Mouse (Mus musculus) G1E (cell line): ENCODE data around the gene Rrm2. TPM values are rescaled to one million over a fixed set of nuclear protein-coding genes. Genes with fewer than 3 reads are reported as not detected.
"Not testable (repeated sequence)": the region's sequence is repeated elsewhere in the genome, so short reads cannot be mapped to it uniquely, and the experiment has no call there.

Experiments used
- ATAC-seq: 2 replicates; pipeline ENCODE4 v1.8.0; 2016; ENCODE audit warnings: mild to moderate bottlenecking; ENCODE audit not compliant: insufficient number of reproducible peaks, poor library complexity, low FRiP score, severe bottlenecking; ENCODE audit errors: extremely low read depth
- DNase-seq: peaks from one replicate; pipeline ENCODE4 v3.0.0; 2012; ENCODE audit warnings: low spot score
- H3K27me3 ChIP-seq: 2 replicates; pipeline ENCODE4 v1.6.1; 2012; ENCODE audit warnings: mild to moderate bottlenecking, low read length, inconsistent platforms; ENCODE audit not compliant: insufficient read depth
- H3K36me3 ChIP-seq: replicated peaks from 2 replicates; pipeline ENCODE3; 2012; ENCODE audit warnings: mild to moderate bottlenecking, inconsistent platforms
- H3K4me1 ChIP-seq: 2 replicates; pipeline ENCODE4 v1.6.1; 2012; ENCODE audit warnings: low read depth, low read length, inconsistent platforms, mixed read lengths; ENCODE audit not compliant: insufficient read depth
- H3K4me3 ChIP-seq: 2 replicates; pipeline ENCODE4 v1.5.1; 2012; ENCODE audit warnings: low read depth, mild to moderate bottlenecking, inconsistent platforms, low read length, moderate library complexity, mixed read lengths
- H3K9me3 ChIP-seq: replicated peaks from 2 replicates; pipeline ENCODE4 v1.6.1; 2012; ENCODE audit warnings: inconsistent platforms
- CTCF ChIP-seq: IDR thresholded peaks from 2 replicates; pipeline ENCODE4 v1.5.1; 2012; ENCODE audit warnings: low read depth, low read length, inconsistent platforms, mixed read lengths
- GATA1 ChIP-seq: IDR thresholded peaks from 2 replicates; pipeline ENCODE4 v1.6.1; 2012; ENCODE audit warnings: borderline replicate concordance, low read length, inconsistent platforms, mixed read lengths
- GATA2 ChIP-seq: IDR thresholded peaks from 2 replicates; pipeline ENCODE4 v1.6.1; 2012; ENCODE audit warnings: low read depth, low read length, inconsistent platforms, borderline replicate concordance
- POLR2AphosphoS5 ChIP-seq: IDR thresholded peaks from 2 replicates; pipeline ENCODE4 v1.6.1; 2012; ENCODE audit warnings: low read depth, low read length, inconsistent platforms; ENCODE audit not compliant: insufficient replicate concordance
- TAL1 ChIP-seq: conservative IDR thresholded peaks from 2 replicates; pipeline ENCODE4 v1.6.1; 2012; ENCODE audit warnings: low read depth, low read length, inconsistent platforms, mixed read lengths
- polyA plus RNA-seq: library from polyadenylated mRNA; stranded (reverse); fragments of >175 nt; gene quantifications from 2 replicates; pipeline ENCODE4 v1.2.3, GENCODE M21; 2012
- total RNA-seq, 2 experiments: library from RNA; stranded (forward) in 1 of 2; stranded (reverse) in 1 of 2; fragments of 200-1000 nt in 1 of 2; fragments of >200 nt in 1 of 2; fragmentation: Nextera tagmentation in 1 of 2; gene quantifications; 2 replicates each; pipeline ENCODE4 v1.2.3; 2014 to 2017

The Rrm2 gene
- total and polyA plus RNA-seq, 3 experiments: 330 to 622 (median 352) TPM

GRCm38 (mm10) chr12:24723859-24724258, 15.8 kb downstream of the Rrm2 start:
- Histone ChIP-seq H3K36me3 (peaks cover 15% of the 10 kb centered on the region), H3K27me3 (no peaks in the 10 kb centered on the region), H3K9me3 (no peaks in the 10 kb centered on the region), H3K4me3 (no peak overlapping the region), H3K4me1 (peaks cover 3% of the 10 kb centered on the region)
- TF ChIP-seq TAL1 (no peak), GATA2 (no peak), GATA1 (no peak), CTCF (no peak), POLR2AphosphoS5 (no peak)
- DNase-seq: no peak
- ATAC-seq: no peak

GRCm38 (mm10) chr12:24724369-24724768, 16.3 kb downstream of the Rrm2 start:
- TF ChIP-seq GATA2 (no peak), GATA1 (no peak), TAL1 (no peak), POLR2AphosphoS5 (no peak), CTCF (no peak)
- no peaks in the 10 kb centered on the region for H3K27me3 ChIP-seq
- H3K9me3 ChIP-seq: no peaks in the 10 kb centered on the region
- DNase-seq (no peak), ATAC-seq (no peak)
- no peak overlapping the region for H3K4me3 ChIP-seq
- H3K36me3 ChIP-seq: peaks cover 14% of the 10 kb centered on the region
- peaks cover 3% of the 10 kb centered on the region for H3K4me1 ChIP-seq

GRCm38 (mm10) chr12:24734828-24735394, 26.9 kb downstream of the Rrm2 start:
- DNase-seq (no peak), ATAC-seq (no peak)
- H3K27me3 ChIP-seq: peaks cover 18% of the 10 kb centered on the region
- H3K4me1 ChIP-seq: peaks cover 3% of the 10 kb centered on the region
- no peaks in the 10 kb centered on the region for H3K9me3 ChIP-seq
- H3K4me3 ChIP-seq: no peak overlapping the region
- H3K36me3 ChIP-seq: no peaks in the 10 kb centered on the region
- TF ChIP-seq TAL1 (no peak), GATA1 (no peak)

- peaks cover 3% of the 10 kb centered on the region for H3K4me1 ChIP-seq
- peaks cover 22% of the 10 kb centered on the region for H3K27me3 ChIP-seq
- no peaks in the 10 kb centered on the region for H3K36me3 ChIP-seq
- DNase-seq: no peak
- no peak overlapping the region for H3K4me3 ChIP-seq
- H3K9me3 ChIP-seq: no peaks in the 10 kb centered on the region
- TF ChIP-seq TAL1 (no peak), POLR2AphosphoS5 (no peak), GATA1 (no peak), CTCF (no peak)
- ATAC-seq: no peak
Observed at GRCm38 (mm10) chr12:24736956-24737355, 28.9 kb downstream of the Rrm2 start.

- Histone ChIP-seq H3K36me3 (no peaks in the 10 kb centered on the region), H3K27me3 (peaks cover 17% of the 10 kb centered on the region), H3K4me1 (peaks cover 3% of the 10 kb centered on the region), H3K4me3 (no peak overlapping the region), H3K9me3 (no peaks in the 10 kb centered on the region)
- ATAC-seq (no peak), DNase-seq (no peak)
- TF ChIP-seq GATA1: no peak
- TF ChIP-seq GATA2: no peak
- TF ChIP-seq POLR2AphosphoS5: no peak
- no peak for TF ChIP-seq TAL1
- no peak for TF ChIP-seq CTCF
Observed at GRCm38 (mm10) chr12:24739963-24740362, 31.9 kb downstream of the Rrm2 start.

GRCm38 (mm10) chr12:24741535-24741934, 33.5 kb downstream of the Rrm2 start:
- not testable (repeated sequence) for H3K4me1 ChIP-seq, H3K36me3 ChIP-seq, H3K9me3 ChIP-seq, H3K4me3 ChIP-seq, DNase-seq
- TF ChIP-seq CTCF: peak; percentile 31; the same call in 1 of the 2 replicates
- peak; percentile 25; the same call in 1 of the 2 replicates for ATAC-seq
- peaks cover 18% of the 10 kb centered on the region for H3K27me3 ChIP-seq

- DNase-seq (no peak), ATAC-seq (no peak)
Observed at GRCm38 (mm10) chr12:24744309-24744708, 36.3 kb downstream of the Rrm2 start.

More at GRCm38 (mm10) chr12:24744309-24744708, 36.3 kb downstream of the Rrm2 start:
- Histone ChIP-seq H3K4me3 (no peak overlapping the region), H3K27me3 (peaks cover 29% of the 10 kb centered on the region), H3K36me3 (no peaks in the 10 kb centered on the region), H3K4me1 (peaks cover 3% of the 10 kb centered on the region), H3K9me3 (no peaks in the 10 kb centered on the region)
- no peak for TF ChIP-seq CTCF
- TF ChIP-seq GATA1: no peak
- TF ChIP-seq GATA2: no peak
- TF ChIP-seq TAL1: no peak
- TF ChIP-seq POLR2AphosphoS5: no peak
